Mouse (Mus musculus): ENCODE measurements around the gene Gm20509.
"Not testable (repeated sequence)": the region's sequence is repeated elsewhere in the genome, so short reads cannot be mapped to it uniquely, and the experiment has no call there.

The Gm20509 gene

DNA sequence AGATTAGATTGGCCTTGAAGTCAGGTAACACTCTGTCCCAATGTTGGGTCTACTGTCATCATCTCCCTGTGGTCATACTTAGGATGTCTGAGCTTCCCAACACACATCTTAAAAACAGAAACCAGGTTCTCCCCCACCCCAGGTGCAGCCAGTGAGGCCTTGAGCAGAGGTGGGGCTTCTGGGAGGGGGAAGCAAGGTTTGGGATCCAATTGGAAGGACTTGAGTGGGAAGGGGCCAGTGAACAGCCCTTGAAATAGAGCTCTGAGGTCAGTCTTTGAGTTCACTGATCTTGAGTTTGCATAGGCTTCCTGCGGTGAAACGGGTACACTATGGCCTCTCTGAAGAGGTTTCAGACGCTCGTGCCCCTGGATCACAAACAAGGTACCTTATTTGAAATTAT is at the start of gene Gm20509:
Gene Gm20509, plus strand, starts transcription at position 290 of the 400 bp plus-strand sequence.
- DNase-seq (ENCODE audit: low read depth, low spot score), result no peak

DNA sequence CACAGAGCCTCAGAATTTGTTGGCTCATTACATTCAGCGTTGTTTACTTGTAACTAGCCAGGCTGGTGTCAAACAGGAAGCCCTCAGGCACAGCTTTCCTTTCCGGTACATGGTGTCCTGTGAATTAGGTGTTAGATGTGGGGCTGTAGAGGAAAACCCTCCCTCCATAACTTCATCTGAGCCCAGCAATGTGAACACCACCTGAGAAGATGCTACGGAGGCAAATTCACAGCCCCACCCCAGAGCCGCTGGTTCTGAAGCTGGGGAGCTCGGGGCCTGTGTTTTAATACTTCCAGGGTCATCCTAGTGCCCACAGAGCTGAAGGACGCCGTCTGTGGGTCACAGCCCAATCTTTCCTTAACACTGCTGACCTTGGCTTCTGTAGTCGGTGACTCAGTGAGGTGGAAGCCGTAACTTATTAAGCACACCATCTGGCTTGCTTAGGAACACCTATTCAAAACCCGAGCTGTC is 46.8 kb upstream of the Gm20509 start:
- no peak for DNase-seq (ENCODE audit: low read depth, low spot score)

DNA sequence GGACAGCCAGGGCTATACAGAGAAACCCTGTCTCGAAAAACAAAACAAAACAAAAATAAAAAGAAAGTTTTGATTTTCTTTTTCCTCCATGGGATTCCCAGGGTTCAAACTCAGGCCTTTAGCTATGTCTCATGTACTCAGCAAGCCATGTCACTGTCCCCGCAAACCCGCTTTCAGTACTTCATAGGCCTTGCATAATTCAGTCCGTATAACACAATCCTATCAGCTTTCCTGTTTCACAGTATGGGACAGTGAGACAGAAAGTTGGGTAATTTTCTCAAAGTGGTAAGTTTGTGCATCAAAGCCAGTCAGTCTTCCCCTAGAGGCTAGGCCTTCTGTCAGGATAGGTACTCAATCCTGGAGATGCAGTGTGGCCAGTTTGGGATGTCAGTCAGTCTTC is 43.0 kb upstream of the Gm20509 start:
- DNase-seq (ENCODE audit: low read depth, low spot score), result no peak

DNA sequence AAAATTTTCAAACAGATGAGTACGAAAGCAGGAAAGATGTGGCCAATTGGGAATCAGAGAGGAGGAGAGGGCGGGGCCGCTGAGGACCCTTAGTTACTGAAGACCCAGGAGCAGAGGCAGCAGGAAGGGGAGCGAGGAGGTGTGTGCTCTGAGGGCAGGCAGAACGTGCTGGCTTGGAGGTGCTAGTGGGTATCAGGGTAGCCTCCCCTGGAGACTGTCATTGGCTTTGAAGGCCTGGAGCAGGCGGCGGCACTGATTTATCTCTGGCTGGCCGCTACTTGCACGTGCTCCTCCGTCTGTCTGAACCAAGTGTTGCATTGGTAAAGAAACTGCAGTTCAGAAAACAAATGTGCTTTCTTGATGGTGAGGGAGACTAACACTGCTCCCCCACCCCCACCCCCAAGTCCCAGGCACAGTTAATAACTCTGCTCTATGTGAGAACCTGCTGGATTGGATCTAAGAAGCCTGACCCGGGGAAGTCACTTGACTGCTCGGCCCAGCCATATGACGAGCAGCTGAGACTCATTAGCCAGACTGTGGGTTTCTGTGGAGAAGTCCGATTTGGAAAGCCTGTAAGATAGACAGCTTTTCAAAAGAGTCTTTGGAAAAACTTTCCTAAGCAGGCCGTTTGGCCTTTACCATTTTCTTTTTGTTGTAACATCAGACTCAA is 38.5 kb upstream of the Gm20509 start:
- no peak for DNase-seq (ENCODE audit: low read depth, low spot score)

DNA sequence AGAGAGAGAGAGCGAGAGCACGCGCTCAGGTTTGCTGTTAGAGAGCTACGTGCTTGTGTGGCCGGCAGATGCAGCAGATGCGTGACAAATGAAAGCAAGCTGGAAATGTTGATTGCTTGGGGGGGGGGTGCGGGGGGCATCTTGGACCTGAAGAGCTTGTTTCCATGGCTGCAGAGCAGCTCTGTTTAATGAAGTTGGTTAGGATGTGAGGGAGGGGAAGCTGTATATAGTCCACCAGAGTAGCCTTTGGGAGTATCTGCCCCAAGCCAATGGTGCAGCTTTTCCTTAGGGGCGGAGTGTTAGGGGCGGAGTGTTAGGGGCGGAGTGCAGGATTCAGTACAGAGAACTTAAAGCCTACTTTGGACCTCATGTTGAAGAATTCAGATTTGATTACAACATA is 35.2 kb upstream of the Gm20509 start:
- no peak for DNase-seq (ENCODE audit: low read depth, low spot score)

DNA sequence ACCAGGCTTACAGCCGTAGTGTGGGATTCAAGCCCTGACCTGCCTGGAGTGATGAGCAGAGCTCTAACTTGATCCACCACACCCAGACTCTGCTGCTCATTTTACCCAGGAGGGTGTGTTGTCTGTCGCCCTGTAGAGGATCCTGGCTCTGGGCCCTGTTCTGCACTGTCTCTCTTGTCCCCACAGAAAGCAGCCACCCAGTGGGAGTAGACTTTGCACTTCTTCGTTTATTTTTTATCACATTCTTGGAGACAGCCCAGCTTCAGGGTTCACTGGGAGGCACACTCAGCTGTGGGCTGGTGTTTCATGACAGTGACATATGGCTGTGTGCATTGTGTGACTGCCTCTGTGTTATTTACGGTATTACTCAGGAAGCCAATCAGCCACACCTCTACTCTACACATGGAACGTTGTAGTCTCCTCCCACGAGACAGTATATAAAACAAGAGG is 34.0 kb upstream of the Gm20509 start:
- no peak for DNase-seq (ENCODE audit: low read depth, low spot score)

DNA sequence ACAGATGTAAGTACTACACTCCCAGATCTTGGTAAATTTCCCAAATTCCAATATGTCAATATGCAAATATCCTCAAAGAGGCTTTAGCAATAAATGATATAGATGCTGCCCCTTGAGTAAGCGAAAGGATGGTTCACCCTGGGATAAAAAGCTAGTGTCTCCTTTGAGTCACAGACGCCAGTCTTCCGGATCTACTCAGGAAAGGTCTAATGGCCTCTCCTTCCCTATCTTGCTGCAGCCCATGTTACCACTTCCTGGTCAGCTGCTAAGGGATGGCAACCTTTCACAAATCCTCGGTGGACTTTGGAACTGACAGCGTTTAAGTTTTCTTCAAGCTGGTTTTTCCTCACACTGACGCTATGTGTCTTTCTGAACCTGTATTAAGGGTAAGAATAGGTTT is 33.6 kb upstream of the Gm20509 start:
- DNase-seq (ENCODE audit: low read depth, low spot score), result no peak

DNA sequence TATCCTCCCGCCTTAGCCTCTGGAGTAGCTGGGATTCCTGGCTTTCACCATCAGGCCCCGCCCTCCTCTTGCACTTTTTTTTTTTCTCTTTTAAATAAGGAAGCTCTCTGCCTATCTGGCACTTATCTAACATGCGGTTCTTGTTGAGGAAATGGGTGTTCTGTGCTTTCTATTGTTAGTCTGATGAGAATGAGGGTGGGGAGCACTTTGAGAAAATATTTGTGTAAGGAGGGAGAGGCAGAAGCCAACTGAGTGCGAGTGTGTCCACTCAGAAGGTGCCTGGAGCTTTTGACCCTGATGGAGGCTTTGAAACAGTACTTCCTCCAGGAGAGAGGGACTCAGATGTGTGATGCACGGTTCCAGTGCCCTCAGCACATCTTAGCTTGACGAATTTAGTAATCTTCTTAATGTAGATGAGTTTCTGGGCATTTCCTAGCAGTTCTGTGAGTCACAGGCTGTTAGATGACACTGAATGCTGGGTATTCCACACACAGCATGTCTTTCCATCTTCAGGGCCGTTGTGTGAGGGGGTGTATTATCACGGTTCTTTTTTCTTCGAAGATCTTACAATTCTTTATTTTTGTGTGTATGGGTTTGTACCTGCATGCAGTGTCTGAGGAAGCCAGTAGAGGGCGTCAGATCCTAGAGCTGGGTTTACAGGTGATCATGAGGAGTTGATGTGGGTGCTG is 31.2 kb upstream of the Gm20509 start:
- DNase-seq (ENCODE audit: low read depth, low spot score), result no peak

DNA sequence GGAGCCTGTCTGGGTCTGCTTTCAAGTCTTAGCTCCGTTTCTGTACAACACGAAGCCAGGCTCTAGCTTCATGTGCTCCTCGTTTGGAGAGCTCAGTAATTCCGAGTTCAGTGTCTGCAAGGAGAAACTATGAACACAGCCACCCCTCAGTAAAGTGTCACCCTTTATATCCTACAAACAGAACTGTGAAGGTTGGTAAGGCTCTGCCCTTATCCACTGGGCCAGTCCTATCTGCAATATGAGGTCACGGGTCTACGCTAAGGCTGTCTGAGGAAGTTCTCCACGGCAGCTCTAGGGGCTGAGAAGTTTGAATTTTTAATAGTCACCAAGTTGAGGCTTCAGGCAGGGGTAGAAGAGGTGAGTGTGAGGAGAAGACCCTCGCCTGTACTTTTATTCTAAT is 29.8 kb upstream of the Gm20509 start:
- no peak for DNase-seq (ENCODE audit: low read depth, low spot score)

DNA sequence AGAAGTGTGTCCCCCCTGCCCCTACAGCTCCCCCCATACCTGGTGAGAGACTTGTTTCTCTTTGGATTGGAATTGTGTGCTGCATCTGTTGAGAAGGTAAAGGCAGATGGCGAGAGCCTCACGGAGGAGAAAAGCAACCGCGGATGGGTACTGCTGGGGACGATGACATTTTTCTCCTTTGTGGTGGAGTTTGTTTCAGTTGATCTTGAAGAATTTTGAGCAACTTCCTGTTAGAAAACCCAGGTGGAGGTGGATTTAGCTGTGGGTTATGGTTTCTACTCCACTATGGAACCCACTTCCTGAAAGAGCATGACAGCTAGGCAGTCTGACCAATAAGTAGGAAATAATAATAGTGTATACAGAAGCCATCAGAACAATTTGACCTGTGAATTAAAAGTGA is 29.1 kb upstream of the Gm20509 start:
- DNase-seq (ENCODE audit: low read depth, low spot score), result no peak

DNA sequence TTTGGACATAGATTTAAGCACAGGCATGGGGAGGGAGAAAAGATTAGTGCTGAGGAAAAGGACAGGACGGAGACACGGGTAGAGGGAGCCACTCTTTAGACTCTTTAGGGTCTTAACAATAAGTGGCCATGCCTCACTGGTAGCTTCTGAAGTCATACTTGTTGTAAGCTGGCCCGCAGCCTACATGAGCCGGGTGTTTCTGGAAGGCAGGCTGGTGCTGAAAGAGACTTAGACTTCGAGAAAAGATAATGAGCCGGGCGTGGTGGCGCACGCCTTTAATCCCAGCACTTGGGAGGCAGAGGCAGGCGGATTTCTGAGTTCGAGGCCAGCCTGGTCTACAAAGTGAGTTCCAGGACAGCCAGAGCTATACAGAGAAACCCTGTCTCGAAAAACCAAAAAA is 22.9 kb upstream of the Gm20509 start:
- not testable (repeated sequence) for DNase-seq (ENCODE audit: low read depth, low spot score)

DNA sequence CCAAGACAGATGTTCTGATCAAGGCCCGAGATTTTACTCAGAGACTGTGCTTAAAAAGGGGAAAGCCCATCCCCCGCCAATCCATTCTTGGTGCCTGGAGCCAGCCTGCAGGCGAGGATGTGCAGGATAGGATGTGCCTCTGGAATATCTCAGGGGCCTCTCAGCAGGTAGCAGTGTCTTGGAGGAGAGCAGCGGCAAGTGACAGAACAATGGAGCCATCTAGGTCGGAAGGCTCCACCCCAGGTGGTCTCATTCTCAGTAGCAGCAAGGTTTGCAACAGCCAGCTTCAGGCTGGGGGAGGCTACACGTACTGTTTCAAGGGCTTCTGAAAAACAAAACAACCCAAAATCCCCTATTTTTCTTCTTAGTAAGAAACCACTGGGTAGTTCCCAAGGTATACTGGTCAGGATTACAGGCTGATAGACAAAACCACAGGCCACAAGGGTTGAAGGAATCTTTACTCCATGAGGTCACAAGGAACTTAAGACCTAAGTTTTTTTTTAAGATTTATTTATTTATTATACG is 22.4 kb upstream of the Gm20509 start:
- DNase-seq (ENCODE audit: low read depth, low spot score), result no peak

DNA sequence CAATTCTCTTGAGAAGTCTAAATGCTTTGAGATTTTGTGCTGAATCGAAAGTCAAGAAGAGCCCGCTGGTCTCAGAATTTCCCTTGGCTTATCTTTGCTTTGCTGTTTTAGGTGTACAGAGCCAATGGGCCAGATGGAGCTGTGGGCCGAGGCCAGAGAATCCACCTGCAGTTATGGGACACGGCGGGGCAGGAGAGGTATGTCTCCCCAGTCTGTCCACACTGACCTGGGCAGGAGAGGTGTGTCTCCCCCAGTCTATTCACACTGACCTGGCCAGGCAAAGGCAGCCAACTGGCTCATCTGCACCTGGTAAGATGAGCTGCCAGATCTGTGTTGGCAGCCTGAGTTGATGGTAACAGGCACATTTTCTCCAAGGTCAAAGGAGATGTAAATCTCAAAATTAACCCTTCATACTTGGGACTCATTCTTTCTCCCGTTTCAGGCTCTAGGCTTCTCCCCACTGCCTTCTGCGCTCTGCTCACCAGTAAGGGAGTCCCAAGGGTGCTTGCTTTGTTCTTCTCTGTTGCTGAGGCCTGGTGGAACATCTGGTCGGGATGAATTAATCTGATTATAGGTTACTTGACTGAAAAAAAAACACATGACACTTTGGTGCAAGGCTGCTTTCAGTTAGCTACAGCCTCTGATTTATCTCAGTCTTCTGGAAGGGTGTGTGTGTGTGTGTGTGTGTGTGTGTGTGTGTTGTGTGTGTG is 19.8 kb upstream of the Gm20509 start:
- no peak for DNase-seq (ENCODE audit: low read depth, low spot score)

DNA sequence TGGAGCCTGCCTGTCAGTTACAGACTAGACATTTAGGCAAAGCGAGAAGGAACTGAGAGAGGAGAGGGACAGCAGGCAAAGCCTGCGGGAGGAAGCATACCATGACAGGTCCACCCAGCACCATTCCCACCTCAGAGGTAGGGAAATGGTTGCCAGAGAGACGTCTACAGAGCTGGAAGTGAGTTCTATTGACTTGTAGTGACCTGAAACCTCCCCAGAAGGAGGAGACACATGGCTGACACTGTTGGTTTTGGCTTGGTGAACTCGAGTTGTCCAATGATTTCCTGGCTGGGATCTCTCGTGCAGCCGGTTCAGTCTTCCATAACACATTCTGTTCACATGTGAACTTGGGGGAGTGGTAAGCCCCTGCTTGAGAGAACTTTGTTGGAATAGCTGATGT is 18.3 kb upstream of the Gm20509 start:
- DNase-seq (ENCODE audit: low read depth, low spot score), result no peak

DNA sequence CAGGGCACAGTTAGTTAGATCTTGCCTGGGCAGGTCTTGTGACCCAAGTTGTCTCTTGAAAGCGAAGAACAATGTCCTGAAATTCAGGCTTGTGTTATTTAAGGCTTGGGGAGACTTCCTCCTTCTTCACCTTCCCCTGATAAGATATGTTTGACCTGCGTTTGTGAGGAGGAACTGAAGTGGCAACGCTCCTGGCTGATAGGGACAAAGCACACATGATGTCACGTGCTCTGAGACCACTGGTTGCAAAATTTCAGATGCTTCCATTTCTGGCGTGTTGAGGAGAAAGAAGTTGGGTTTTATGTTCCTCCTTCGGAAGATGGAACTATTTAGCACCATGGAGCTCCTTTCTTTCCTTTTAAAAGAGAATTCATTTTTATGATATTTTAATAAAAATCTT is 16.4 kb upstream of the Gm20509 start:
- DNase-seq (ENCODE audit: low read depth, low spot score), result no peak

DNA sequence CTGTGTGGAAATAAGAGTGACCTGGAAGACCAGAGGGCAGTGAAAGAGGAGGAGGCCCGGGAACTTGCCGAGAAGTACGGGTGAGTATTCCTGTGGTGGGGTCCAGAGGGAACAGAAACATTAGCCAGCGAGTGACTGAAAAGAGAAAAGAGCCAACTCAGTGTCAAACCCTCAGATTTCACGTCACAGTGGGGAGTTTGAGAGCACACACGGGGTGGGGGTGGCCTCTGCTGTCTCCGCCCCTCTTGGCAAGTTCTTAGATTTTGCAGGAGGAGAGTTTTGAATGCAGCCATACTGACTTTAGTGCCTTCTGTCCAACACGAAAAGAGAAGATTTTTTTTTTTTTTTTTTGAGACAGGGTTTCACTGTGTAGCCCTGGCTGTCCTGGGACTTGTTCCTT is 15.1 kb upstream of the Gm20509 start:
- no peak for DNase-seq (ENCODE audit: low read depth, low spot score)

DNA sequence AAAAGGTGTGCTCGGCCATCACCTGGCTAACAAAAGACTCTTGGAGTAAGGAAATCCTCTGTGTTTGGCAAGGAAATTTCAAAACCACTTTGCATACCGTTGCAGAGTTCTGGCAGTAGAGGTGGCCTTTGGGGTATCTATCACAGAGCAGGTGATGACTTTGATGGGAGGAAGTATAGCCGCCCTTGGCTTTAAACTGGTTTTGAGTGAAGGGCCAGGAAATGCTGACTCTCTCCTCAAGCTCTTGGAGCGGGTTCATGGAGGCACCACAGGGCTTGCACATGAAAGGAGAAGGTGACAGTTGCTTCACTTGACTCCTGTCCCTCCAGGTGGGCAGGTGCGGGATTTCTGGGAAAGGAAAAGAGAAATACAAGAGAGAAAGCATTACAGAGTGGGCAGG is 14.7 kb upstream of the Gm20509 start:
- DNase-seq (ENCODE audit: low read depth, low spot score), result no peak

DNA sequence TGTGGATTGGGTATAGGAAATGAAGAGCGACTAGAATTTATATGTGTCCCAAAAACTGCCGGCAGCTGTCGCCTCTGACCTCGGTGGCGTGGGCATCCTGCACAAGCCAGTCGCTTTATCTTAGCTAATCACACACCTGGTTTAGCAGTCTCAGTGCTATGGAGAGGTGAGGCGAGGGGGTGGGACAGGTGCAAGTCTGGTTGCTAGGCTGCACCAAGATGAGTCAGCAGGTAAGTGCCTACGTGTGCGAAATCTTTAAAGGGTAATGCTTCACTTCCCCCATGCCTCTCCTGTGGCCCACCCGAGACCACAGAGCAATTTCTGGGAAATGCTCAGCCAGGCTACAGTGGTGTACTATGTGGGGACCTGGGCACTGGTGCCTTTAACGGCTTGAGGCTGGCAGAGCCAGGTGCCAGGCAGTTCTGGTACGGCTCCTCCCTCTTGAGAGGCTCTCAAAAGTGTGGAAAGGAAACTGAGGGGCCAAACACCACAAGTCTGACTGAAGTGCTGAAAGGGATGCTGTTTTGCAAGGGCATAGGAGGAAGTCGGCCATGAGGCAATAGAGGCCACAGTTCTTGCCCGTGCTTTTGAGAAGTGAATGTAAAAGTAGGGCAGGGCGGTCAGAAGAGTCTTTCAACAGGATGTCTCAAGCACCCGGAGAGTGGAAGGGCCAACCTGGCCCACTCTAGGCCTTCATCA is 12.9 kb upstream of the Gm20509 start:
- no peak for DNase-seq (ENCODE audit: low read depth, low spot score)

DNA sequence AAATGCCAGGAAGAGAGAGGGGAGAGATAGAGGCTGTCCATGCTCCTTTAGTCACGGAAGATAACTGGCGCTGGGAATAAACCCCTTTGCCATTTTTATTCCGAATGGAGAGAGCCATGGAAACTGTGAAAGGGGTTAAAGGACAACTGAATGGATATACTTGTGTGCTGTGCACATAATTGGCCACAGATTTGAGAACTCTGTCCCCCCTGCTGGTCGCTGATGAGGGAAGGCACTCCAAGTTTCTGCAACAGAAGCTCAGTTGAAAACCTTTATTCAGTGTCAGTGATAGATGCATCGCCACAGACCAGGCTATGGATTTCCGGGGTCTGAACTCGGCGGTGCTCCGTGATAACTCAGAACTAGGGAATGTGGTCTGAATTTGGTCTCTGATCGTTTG is 12.1 kb upstream of the Gm20509 start:
- no peak for DNase-seq (ENCODE audit: low read depth, low spot score)

DNA sequence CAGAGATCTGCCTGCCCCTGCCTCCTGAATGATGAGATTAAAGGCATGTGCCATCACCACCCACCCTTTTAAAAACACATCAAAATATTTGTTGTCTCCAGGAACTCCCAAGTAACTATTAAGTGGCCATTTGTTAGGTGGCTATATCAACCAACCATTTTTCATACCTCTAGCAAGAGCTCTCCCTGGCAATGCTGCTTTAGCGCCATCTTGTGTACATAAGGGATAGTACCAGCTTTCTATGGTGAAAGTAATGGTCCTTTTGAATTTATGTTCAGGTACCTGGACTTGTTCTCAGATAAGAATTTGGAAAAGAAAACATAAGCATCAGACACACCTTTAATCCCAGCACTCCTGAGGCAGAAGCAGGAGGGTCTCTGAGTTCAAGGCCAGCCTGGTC is 10.5 kb upstream of the Gm20509 start:
- DNase-seq (ENCODE audit: low read depth, low spot score), result no peak

DNA sequence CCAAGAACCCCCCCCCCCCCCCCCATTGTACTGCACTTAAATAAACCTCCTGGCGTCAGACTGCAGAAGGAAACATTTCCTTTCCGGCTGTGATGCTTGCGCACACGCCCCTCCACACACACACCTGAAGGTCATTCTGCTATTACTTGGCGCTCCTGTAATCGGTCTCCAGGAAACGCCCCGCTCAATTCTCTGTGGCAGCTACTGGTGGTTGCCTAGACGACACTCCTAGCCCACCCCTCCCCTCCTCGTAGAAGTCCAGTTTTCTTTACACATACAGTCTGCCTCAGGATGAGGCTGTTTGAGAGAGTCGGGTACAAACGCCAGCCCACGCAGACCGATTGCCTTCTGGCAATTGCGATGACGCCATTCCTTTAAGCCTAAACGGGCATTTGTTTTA is 7.7 kb upstream of the Gm20509 start:
- DNase-seq (ENCODE audit: low read depth, low spot score), result peak; percentile 26

DNA sequence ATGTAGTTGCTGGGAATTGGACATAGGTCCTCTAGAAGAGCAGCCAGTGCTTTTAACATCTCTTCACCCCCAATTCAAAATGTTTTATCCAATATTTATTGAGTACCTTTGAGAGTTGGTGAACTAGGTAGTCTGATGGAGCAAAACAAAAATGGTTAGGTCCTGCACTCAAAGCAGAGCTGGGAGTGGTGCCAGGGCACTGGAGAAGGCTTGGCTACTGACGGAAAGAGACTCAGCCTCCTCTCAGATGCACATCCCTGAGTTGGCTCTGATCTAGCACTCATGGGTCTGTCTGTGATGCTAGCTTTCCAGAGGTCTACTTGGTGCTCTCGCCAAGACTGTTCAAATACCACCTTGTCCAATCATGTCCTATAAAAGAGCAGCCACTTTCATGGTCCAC is 4.4 kb upstream of the Gm20509 start:
- DNase-seq (ENCODE audit: low read depth, low spot score), result no peak

All from brain, embryonic 18.5 days (tissue).